Mouse (Mus musculus) c-Kit-positive CD71-positive TER-119-negative erythroid progenitor cells, embryonic 14.5 days (primary cell): Measurements from ENCODE around the gene Csn1s2b.
"Not testable (repeated sequence)": the region's sequence is repeated elsewhere in the genome, so short reads cannot be mapped to it uniquely, and the experiment has no call there.

Experiments
- DNase-seq: peaks from one replicate; pipeline ENCODE4 v3.0.0-alpha.2; 2013; ENCODE audit warnings: low read depth

Gene Csn1s2b

DNA sequence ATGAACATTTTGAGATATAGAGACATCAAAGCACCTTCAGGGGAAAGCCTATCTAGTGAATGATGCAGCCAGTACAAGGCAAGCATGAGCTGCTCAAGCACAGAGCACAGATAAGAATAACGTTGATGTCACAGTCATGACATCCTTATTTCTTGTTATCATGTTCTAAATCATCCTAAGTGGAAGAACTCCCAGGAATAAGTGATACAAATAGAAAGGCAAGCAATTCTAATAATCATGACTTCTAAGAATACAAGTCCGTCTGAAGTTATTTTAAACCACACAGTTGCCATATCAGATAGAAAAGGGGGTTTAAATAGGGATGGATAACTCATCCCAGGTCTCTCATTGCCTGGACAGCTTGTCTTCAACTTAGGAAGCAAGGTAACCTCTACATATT is at the start of gene Csn1s2b:
Csn1s2b (plus strand) TSS at position 301 of the 400 bp plus-strand sequence.
- no peak for DNase-seq

DNA sequence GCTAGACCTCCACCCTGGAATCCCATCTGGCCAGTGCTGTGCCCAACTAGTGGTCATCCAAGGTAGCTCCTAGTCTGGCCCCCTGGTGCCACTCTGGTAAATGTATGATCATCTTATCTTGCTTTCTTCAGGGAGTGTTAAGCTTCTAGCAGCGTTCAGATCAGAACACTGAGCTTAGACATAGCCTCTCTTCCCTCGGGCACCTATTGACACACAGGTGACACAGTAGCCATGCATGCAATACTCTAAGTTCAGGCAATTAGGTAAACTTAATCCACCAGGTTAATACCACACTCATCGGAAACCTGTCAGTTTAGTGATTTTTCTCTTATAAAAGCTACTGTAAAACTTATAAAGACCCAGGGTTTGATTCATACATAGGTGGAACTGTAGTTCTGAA is 43.3 kb upstream of the Csn1s2b start:
- no peak for DNase-seq

DNA sequence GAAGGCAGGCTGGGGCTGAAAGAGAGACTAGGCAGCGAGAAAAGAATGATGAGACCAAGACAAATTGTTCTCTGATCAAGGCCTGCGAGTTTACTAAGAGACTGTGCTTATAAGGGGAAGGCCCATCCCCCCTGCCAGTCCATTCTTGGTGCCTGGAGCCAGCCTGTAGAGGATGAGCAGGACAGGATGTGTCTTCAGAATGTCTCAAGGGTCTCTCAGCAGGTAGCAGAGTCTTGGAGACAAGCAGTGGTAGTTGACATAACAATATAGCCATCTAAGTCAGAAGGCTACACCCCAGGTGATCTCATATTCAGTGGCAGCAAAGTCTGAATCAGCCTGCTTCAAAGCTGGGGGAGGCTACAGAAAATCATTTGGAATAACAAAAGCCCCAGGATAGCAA is 35.7 kb upstream of the Csn1s2b start:
- DNase-seq = not testable (repeated sequence)

DNA sequence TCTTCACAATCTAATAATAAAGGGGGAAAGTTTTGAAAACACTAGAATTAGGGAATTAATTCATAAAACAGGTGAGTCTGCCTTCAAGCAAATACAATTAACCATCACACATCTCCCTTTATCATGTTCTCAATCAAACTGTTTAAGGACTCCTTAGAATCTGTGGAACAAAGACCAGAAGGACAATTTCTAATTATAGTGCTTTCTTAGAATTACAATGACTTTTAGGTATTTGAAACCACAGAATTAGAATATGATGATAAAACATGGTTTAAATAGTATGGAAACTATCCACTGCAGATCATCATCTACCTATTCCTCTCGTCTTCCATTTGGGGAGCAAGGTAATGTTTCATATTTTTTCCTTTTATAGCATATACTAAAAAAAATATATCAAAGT is 33.6 kb upstream of the Csn1s2b start, which contains the start of gene Csn1s2a:
Csn1s2a (plus strand) TSS at position 301 of the 400 bp plus-strand sequence.
- DNase-seq = no peak

DNA sequence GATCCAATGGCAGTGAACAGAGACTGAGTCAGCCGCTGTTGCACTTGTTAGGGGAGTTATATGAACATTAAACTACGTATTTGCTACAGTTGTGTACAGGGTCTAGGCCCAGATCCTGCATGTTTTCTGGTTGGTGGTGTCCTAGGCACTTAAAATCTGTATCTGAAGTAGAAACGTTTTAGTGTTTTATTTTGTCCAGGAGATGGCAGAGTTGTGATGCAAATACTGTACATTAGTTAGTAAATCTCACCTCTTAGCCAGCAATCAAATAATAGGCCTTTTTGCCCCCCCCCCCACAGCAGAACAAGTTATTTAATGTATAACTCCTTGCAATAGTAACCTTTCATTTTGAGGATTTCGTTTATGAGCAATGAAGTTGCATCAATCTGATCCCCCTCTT is 25.2 kb upstream of the Csn1s2b start:
- no peak for DNase-seq

DNA sequence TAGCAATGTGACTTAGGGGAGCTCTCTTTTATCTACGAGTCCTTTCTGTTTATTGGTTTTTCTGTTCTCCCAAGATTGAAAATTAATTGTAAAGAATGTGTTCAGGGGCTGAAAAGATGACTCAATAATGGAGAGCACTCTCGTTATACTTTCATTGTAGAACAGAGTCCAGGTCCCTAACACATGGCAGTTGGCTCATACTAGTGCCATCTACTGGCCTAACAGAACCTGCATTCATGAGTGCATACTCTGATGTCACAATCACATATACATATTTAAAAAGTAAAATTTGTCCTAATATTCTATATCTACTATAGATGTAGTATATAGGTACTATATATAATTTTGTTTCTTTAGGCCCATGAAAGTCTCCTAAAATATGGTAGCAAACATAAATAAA is 1.4 kb downstream of the Csn1s2b start:
- DNase-seq = no peak

DNA sequence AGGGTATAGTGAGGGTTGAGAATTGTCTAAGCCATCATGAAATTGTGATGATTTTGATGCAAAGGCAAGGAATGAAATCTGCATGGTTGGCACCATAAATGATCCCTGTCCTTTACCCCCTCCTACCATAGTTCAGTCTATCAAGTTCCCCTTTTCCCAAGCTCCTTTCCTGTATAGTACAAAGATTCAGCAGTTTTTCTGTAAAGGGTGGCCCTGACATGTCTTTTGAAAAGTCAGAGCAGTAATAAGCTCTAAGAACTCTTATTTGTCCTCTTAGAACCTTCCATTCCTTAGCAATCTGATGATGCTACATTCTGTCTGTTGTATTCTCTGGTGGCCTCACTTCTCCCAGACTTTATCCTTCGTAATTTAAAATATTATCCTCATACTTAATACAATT is 17.5 kb downstream of the Csn1s2b start, which contains the start of gene Prr27:
Prr27 (plus strand) TSS at position 301 of the 400 bp plus-strand sequence.
- no peak for DNase-seq

DNA sequence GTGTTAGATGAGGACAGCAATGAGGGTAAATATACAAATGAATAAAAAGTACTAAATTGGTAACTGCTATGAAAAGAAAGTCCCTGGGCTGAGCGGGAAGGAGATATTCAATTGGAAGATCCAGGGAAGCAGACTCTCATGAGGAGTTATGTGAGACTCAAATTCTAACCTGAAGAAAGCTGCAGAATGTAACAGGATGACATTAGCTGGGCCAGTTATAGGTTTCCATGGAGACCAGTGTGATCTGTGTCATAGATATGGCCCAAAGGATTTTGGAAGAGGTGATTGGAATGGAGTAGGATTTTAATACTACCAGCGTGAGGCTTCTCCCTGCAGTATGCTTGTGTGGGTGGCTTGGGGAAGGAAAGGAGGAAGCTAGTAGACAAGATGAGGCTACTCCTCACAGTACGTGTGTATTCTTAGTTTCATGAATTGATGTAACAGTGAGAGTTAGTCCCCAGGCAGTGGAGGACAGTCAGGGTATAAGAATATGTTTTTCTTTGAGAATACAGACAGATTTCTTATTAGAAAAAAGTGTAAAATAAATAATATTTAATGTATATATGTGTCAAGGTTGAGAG is 47.3 kb downstream of the Csn1s2b start:
- no peak for DNase-seq

DNA sequence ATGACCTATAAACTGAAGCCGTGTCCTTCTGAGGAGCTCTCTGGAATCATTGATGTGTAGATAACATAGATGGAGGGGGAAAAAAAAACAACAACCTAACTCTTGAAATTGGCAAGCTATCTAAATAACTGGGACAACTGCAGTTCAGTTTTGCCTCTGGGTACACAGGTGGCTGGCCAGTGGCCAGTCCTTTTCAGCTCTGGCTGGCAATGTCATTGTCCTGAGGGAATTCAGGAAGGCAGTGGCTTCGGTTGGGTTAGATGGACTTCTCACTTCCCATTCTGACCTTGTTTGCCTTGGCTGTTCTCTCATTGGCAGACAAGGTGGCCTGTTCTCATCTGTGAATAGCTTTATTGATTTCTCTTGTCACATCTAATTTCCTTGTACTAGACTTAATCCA is 62.2 kb downstream of the Csn1s2b start:
- no peak for DNase-seq

DNA sequence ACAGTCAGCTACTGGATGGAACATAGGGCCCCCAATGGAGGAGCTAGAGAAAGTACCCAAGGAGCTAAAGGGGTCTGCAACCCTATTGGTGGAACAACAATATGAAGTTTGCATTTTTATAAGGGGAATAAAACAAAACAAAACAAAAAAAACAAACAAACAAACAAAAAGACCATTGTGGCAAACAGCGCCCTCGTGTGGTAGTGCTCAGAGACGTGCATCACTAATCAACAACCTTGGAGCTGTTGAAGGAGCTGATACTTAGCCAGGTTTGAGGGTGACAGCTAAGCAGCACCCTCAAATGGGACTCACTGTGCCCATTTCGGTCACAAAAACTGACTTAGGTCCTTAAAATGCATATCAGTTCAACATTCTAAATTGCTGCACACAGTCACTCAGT is 63.5 kb downstream of the Csn1s2b start:
- no peak for DNase-seq
